Mouse (Mus musculus): ENCODE measurements around the gene Camk2n1.

- TF ChIP-seq EP300 (IDR thresholded peaks at IDR 0.05; ENCODE audit: low read depth in 1 of 2, low read length in 2 of 2) (no peak), CTCF (IDR thresholded peaks at IDR 0.05 in 2 of 3, conservative IDR thresholded peaks at IDR 0.05 in 1 of 3; ENCODE audit: control insufficient read depth in 1 of 3, insufficient read depth in 1 of 3, low read depth in 2 of 3, low read length in 3 of 3, poor library complexity in 1 of 3, severe bottlenecking in 1 of 3) (no peak), MAX (IDR thresholded peaks at IDR 0.05; ENCODE audit: low read length) (no peak), POLR2A (IDR thresholded peaks at IDR 0.05; ENCODE audit: control insufficient read depth in 1 of 2, insufficient read depth in 1 of 2, low read depth in 1 of 2, low read length in 2 of 2, poor library complexity in 1 of 2) (no peak), USF2 (IDR thresholded peaks at IDR 0.05; ENCODE audit: borderline replicate concordance in 1 of 2, insufficient read depth in 1 of 2, low read depth in 1 of 2, low read length in 2 of 2) (no peak), HCFC1 (IDR thresholded peaks at IDR 0.05; ENCODE audit: low read depth, low read length) (no peak), POLR2AphosphoS2 (IDR thresholded peaks at IDR 0.05; ENCODE audit: low read length) (no peak), RCOR1 (IDR thresholded peaks at IDR 0.05; ENCODE audit: low read depth, low read length) (no peak), SMC3 (IDR thresholded peaks at IDR 0.05; ENCODE audit: low read depth, low read length) (no peak), CHD2 (IDR thresholded peaks at IDR 0.05; ENCODE audit: low read length) (no peak), GATA1 (IDR thresholded peaks at IDR 0.05; ENCODE audit: low read depth, low read length) (no peak), USF1 (IDR thresholded peaks at IDR 0.05; ENCODE audit: low read depth, low read length) (no peak), JUND (IDR thresholded peaks at IDR 0.05; ENCODE audit: low read depth, low read length) (no peak)
These were observed 9.2 kb upstream of the Camk2n1 start for GRCm38 (mm10) chr4:138444941-138445340.
